Mouse (Mus musculus): Measurements from ENCODE around the gene Ifitm3. TPM values are rescaled to one million over a fixed set of nuclear protein-coding genes. Genes with fewer than 3 reads are reported as not detected.
"Not testable (repeated sequence)": the region's sequence is repeated elsewhere in the genome, so short reads cannot be mapped to it uniquely, and the experiment has no call there.

Gene Ifitm3
- polyA plus RNA-seq, 1 experiment, result 313 TPM

DNA sequence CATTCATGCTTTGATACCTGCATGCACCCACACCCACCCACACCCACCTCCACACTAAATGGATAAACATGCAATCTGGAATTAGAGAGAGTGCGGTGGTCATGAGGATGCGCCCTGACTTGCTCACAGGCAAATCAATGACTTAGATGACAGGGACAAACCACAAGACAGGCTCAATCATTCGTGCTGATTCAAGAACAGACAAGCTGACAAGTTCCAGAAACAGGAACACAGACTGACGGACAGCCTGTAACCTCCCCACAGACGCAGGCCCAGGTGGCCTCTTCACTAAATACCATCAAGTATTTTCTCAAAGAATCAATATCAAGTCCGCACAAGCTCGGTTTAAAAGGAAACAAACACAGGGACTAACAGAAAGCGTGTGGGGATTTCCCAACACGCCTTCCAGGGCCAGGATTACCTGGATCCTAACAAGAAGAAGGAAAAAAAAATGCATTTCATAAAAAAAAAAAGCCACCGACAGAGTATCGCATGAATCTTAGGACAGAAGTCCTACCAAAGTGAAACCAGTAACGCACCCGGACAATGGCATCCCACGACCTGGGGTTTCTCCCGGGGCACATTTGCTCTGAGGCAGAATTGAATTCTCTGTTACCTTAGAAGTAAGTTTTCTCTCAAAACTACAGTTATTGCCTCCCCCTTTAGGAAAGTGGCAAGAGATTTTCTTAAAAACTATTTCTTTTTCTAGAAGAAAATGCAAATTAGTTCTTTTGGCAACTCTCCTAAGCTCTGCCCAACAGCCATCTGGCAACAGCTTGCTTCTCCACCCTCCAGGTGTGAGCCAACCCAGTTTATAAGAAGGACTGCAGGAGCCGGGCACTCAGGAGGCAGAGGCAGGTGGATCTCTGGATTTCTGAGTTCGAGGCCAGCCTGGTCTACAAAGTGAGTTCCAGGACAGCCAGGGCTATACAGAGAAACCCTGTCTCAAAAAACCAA is 23.1 kb downstream of the Ifitm3 start:
- 89% methylated on average over 17 of the region's 17 CpGs for WGBS

GRCm38 (mm10) chr7:140982971-140983370 is 27.6 kb downstream of the Ifitm3 start:
- H3K4me3 ChIP-seq (ENCODE audit: insufficient read depth, low read depth, low read length), result no peak overlapping the region
- TF ChIP-seq CTCF (conservative IDR thresholded peaks at IDR 0.05; ENCODE audit: insufficient read depth, insufficient read length, low read depth, low read length), result no peak
- no peak for TF ChIP-seq POLR2A (IDR thresholded peaks at IDR 0.05; ENCODE audit: low read depth, low read length)
- DNase-seq, result no peak
- H3K27me3 ChIP-seq (replicated peaks; ENCODE audit: control insufficient read depth, insufficient read depth, low read length), result no peaks in the 10 kb centered on the region
- H3K27ac ChIP-seq (ENCODE audit: insufficient read depth, low read depth, low read length), result no peak overlapping the region
- no peaks in the 10 kb centered on the region for H3K4me1 ChIP-seq (ENCODE audit: control insufficient read depth, insufficient read depth, low read length)
- 91% methylated on average over 7 of the region's 7 CpGs for WGBS
- H3K36me3 ChIP-seq (ENCODE audit: control insufficient read depth, insufficient read depth, low read length), result no peaks in the 10 kb centered on the region

More for the DNA sequence above, 23.1 kb downstream of the Ifitm3 start:
- TF ChIP-seq POLR2A (IDR thresholded peaks at IDR 0.05; ENCODE audit: low read depth, low read length) (no peak), CTCF (conservative IDR thresholded peaks at IDR 0.05; ENCODE audit: insufficient read depth, insufficient read length, low read depth, low read length) (no peak)
- Histone ChIP-seq H3K36me3 (ENCODE audit: control insufficient read depth, insufficient read depth, low read length) (no peaks in the 10 kb centered on the region), H3K4me3 (ENCODE audit: insufficient read depth, low read depth, low read length) (no peak overlapping the region), H3K27me3 (replicated peaks; ENCODE audit: control insufficient read depth, insufficient read depth, low read length) (no peaks in the 10 kb centered on the region), H3K4me1 (ENCODE audit: control insufficient read depth, insufficient read depth, low read length) (no peaks in the 10 kb centered on the region), H3K27ac (ENCODE audit: insufficient read depth, low read depth, low read length) (no peak overlapping the region)
- no peak for DNase-seq

DNA sequence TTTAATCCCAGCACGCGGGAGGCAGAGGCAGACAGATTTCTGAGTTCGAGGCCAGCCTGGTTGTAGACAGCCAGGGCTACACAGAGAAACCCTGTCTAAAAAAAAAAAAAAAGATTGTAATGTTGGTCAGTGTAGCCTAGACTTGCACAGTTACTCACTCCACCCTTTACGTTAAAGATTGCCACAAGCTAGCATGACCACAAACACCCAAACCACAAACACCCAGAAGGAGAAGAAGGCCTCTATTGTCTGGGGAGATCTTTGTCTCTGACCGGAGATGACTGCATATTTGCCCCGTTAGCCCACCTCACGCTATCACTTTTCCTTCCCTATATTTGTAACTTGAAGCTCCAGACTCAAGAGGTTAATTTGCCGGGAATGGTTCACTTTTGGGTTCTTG is 28.9 kb downstream of the Ifitm3 start:
- H3K27ac ChIP-seq (ENCODE audit: insufficient read depth, low read depth, low read length), result no peak overlapping the region
- no peak overlapping the region for H3K4me3 ChIP-seq (ENCODE audit: insufficient read depth, low read depth, low read length)
- no peak for DNase-seq
- no peaks in the 10 kb centered on the region for H3K36me3 ChIP-seq (ENCODE audit: control insufficient read depth, insufficient read depth, low read length)
- no peaks in the 10 kb centered on the region for H3K4me1 ChIP-seq (ENCODE audit: control insufficient read depth, insufficient read depth, low read length)
- 87% methylated on average over 8 of the region's 8 CpGs for WGBS
- no peaks in the 10 kb centered on the region for H3K27me3 ChIP-seq (replicated peaks; ENCODE audit: control insufficient read depth, insufficient read depth, low read length)
- TF ChIP-seq POLR2A (IDR thresholded peaks at IDR 0.05; ENCODE audit: low read depth, low read length) (no peak), CTCF (conservative IDR thresholded peaks at IDR 0.05; ENCODE audit: insufficient read depth, insufficient read length, low read depth, low read length) (no peak)

DNA sequence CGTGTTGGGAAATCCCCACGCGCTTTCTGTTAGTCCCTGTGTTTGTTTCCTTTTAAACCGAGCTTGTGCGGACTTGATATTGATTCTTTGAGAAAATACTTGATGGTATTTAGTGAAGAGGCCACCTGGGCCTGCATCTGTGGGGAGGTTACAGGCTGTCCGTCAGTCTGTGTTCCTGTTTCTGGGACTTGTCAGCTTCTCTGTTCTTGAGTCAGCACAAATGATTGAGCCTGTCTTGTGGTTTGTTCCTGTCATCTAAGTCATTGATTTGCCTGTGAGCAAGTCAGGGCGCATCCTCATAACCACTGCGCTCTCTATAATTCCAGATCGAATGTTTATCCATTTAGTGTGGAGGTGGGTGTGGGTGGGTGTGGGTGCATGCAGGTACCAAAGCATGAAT is 33.9 kb downstream of the Ifitm3 start:
- not testable (repeated sequence) for H3K4me1 ChIP-seq (ENCODE audit: control insufficient read depth, insufficient read depth, low read length); H3K27ac ChIP-seq (ENCODE audit: insufficient read depth, low read depth, low read length); H3K36me3 ChIP-seq (ENCODE audit: control insufficient read depth, insufficient read depth, low read length); DNase-seq; H3K27me3 ChIP-seq (replicated peaks; ENCODE audit: control insufficient read depth, insufficient read depth, low read length); H3K4me3 ChIP-seq (ENCODE audit: insufficient read depth, low read depth, low read length)
- 94% methylated on average over 9 of the region's 9 CpGs for WGBS

DNA sequence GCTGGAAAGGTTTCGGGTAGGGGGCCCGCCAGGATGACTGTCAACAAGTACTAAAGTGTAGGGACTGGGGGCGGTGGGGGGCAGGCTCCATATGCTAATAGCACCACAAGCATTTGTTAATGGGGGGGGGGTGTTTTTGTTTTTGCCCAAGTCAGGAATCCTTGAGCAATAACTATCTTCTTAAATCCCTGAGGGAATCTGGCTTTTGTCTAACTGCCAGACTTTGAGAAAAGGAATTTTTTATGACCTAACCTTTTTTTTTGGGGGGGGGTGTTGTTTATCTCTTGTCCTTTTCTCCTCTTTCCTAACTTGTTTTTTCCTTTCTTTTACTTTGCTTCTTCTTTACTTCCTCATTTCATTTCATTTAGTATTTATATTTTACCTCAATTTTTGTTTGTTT is 35.1 kb downstream of the Ifitm3 start:
- TF ChIP-seq CTCF (conservative IDR thresholded peaks at IDR 0.05; ENCODE audit: insufficient read depth, insufficient read length, low read depth, low read length) (no peak), POLR2A (IDR thresholded peaks at IDR 0.05; ENCODE audit: low read depth, low read length) (no peak)
- H3K27me3 ChIP-seq (replicated peaks; ENCODE audit: control insufficient read depth, insufficient read depth, low read length), result no peaks in the 10 kb centered on the region
- H3K27ac ChIP-seq (ENCODE audit: insufficient read depth, low read depth, low read length), result no peak overlapping the region
- 61% methylated on average over 3 of the region's 3 CpGs for WGBS
- no peak for DNase-seq
- H3K4me1 ChIP-seq (ENCODE audit: control insufficient read depth, insufficient read depth, low read length), result no peaks in the 10 kb centered on the region
- no peak overlapping the region for H3K4me3 ChIP-seq (ENCODE audit: insufficient read depth, low read depth, low read length)
- no peaks in the 10 kb centered on the region for H3K36me3 ChIP-seq (ENCODE audit: control insufficient read depth, insufficient read depth, low read length)

DNA sequence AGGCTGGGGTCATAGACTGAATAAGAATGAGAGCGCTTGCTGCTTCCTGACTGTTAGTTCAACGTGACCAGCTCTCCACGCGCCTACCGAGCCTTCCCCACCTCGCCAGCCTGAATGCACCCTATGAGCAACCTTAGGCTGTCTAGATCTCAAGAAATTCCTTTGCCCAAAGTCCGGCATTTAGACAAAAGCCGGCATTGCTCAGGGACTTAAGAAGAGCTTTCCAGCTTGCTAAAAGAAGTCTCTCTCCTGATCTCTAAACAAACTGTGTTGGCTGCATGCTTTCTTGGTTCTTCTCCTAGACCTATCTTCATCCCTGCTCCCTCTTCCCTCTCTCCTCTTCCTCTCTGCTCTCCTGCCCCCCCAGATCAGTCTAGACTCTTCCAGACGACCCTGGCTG is 35.6 kb downstream of the Ifitm3 start:
- H3K27ac ChIP-seq (ENCODE audit: insufficient read depth, low read depth, low read length), result peak overlapping the region; percentile 48; the same call in 1 of the 2 replicates
- no peaks in the 10 kb centered on the region for H3K27me3 ChIP-seq (replicated peaks; ENCODE audit: control insufficient read depth, insufficient read depth, low read length)
- TF ChIP-seq POLR2A (IDR thresholded peaks at IDR 0.05; ENCODE audit: low read depth, low read length), result no peak
- no peak for TF ChIP-seq CTCF (conservative IDR thresholded peaks at IDR 0.05; ENCODE audit: insufficient read depth, insufficient read length, low read depth, low read length)
- H3K4me1 ChIP-seq (ENCODE audit: control insufficient read depth, insufficient read depth, low read length), result no peaks in the 10 kb centered on the region
- no peak overlapping the region for H3K4me3 ChIP-seq (ENCODE audit: insufficient read depth, low read depth, low read length)
- H3K36me3 ChIP-seq (ENCODE audit: control insufficient read depth, insufficient read depth, low read length), result no peaks in the 10 kb centered on the region
- WGBS, result 28% methylated on average over 9 of the region's 9 CpGs
- DNase-seq, result no peak

GRCm38 (mm10) chr7:140973396-140974165 is 37.0 kb downstream of the Ifitm3 start:
- DNase-seq, result no peak
- 55% methylated on average over 14 of the region's 14 CpGs for WGBS
- TF ChIP-seq CTCF (conservative IDR thresholded peaks at IDR 0.05; ENCODE audit: insufficient read depth, insufficient read length, low read depth, low read length) (no peak), POLR2A (IDR thresholded peaks at IDR 0.05; ENCODE audit: low read depth, low read length) (no peak)
- Histone ChIP-seq H3K27me3 (replicated peaks; ENCODE audit: control insufficient read depth, insufficient read depth, low read length) (no peaks in the 10 kb centered on the region), H3K4me1 (ENCODE audit: control insufficient read depth, insufficient read depth, low read length) (no peaks in the 10 kb centered on the region), H3K36me3 (ENCODE audit: control insufficient read depth, insufficient read depth, low read length) (no peaks in the 10 kb centered on the region), H3K4me3 (ENCODE audit: insufficient read depth, low read depth, low read length) (no peak overlapping the region), H3K27ac (ENCODE audit: insufficient read depth, low read depth, low read length) (no peak overlapping the region)
